Mouse (Mus musculus): ENCODE results near the gene Ncor2.

Gene Ncor2

GRCm38 (mm10) chr5:125148173-125148572, 30.8 kb downstream of the Ncor2 start:
- no peak for DNase-seq (ENCODE audit: low read depth)

GRCm38 (mm10) chr5:125147124-125147523, 31.9 kb downstream of the Ncor2 start:
- DNase-seq (ENCODE audit: low read depth), result no peak

GRCm38 (mm10) chr5:125143114-125143872, 35.7 kb downstream of the Ncor2 start:
- no peak for DNase-seq (ENCODE audit: low read depth)

GRCm38 (mm10) chr5:125141916-125142315, 37.1 kb downstream of the Ncor2 start:
- no peak for DNase-seq (ENCODE audit: low read depth)

GRCm38 (mm10) chr5:125141525-125141880, 37.5 kb downstream of the Ncor2 start:
- DNase-seq (ENCODE audit: low read depth), result no peak

GRCm38 (mm10) chr5:125140832-125141524, 38.0 kb downstream of the Ncor2 start:
- peak; percentile 42 for DNase-seq (ENCODE audit: low read depth)

- DNase-seq (ENCODE audit: low read depth), result no peak
Observed at GRCm38 (mm10) chr5:125140151-125140699, 38.8 kb downstream of the Ncor2 start.

GRCm38 (mm10) chr5:125139669-125140068, 39.4 kb downstream of the Ncor2 start:
- no peak for DNase-seq (ENCODE audit: low read depth)

GRCm38 (mm10) chr5:125138841-125139430, 40.1 kb downstream of the Ncor2 start:
- no peak for DNase-seq (ENCODE audit: low read depth)

GRCm38 (mm10) chr5:125137672-125138285, 41.2 kb downstream of the Ncor2 start:
- no peak for DNase-seq (ENCODE audit: low read depth)

GRCm38 (mm10) chr5:125136996-125137671, 41.9 kb downstream of the Ncor2 start:
- DNase-seq (ENCODE audit: low read depth), result peak; percentile 35

GRCm38 (mm10) chr5:125136296-125136995, 42.6 kb downstream of the Ncor2 start:
- DNase-seq (ENCODE audit: low read depth), result no peak

- no peak for DNase-seq (ENCODE audit: low read depth)
Observed at GRCm38 (mm10) chr5:125134795-125135468, 44.1 kb downstream of the Ncor2 start.

GRCm38 (mm10) chr5:125134391-125134790, 44.6 kb downstream of the Ncor2 start:
- DNase-seq (ENCODE audit: low read depth), result no peak

- no peak for DNase-seq (ENCODE audit: low read depth)
Observed at GRCm38 (mm10) chr5:125133651-125134050, 45.4 kb downstream of the Ncor2 start.

- no peak for DNase-seq (ENCODE audit: low read depth)
Observed at GRCm38 (mm10) chr5:125132566-125133260, 46.3 kb downstream of the Ncor2 start.

GRCm38 (mm10) chr5:125132069-125132468, 47.0 kb downstream of the Ncor2 start:
- DNase-seq (ENCODE audit: low read depth), result no peak

- no peak for DNase-seq (ENCODE audit: low read depth)
Observed at GRCm38 (mm10) chr5:125130406-125130805, 48.6 kb downstream of the Ncor2 start.

- no peak for DNase-seq (ENCODE audit: low read depth)
Observed at GRCm38 (mm10) chr5:125128939-125129385, 50.1 kb downstream of the Ncor2 start.

GRCm38 (mm10) chr5:125127920-125128319, 51.1 kb downstream of the Ncor2 start:
- no peak for DNase-seq (ENCODE audit: low read depth)

All from c-Kit-positive CD71-negative TER-119-negative erythroid progenitor cells, embryonic 14.5 days (primary cell).